Mouse (Mus musculus): ENCODE measurements around the gene Kat2a. TPM values are rescaled to one million over a fixed set of nuclear protein-coding genes. Genes with fewer than 3 reads are reported as not detected.

Kat2a gene
- total and polyA plus RNA-seq, 3 experiments: 42.5 to 85.1 (median 42.6) TPM

- DNase-seq: no peak
These were observed 1.7 kb downstream of the Kat2a start for GRCm38 (mm10) chr11:100710528-100710927.

- no peak for DNase-seq
These were observed 3.0 kb downstream of the Kat2a start for GRCm38 (mm10) chr11:100709201-100709810.

- DNase-seq: no peak
These were observed 7.0 kb downstream of the Kat2a start for GRCm38 (mm10) chr11:100705095-100705747.

- DNase-seq: peak; percentile 71
These were observed 8.3 kb downstream of the Kat2a start, which contains the start of gene Dhx58 for GRCm38 (mm10) chr11:100703851-100704531. Gene Dhx58 (minus strand): TSS chr11:100704271.

GRCm38 (mm10) chr11:100703366-100703765, 8.9 kb downstream of the Kat2a start:
- DNase-seq: no peak

GRCm38 (mm10) chr11:100702906-100703305, 9.4 kb downstream of the Kat2a start:
- DNase-seq: no peak

GRCm38 (mm10) chr11:100702081-100702851, 10.0 kb downstream of the Kat2a start:
- peak; percentile 74 for DNase-seq

GRCm38 (mm10) chr11:100701301-100701700, 11.0 kb downstream of the Kat2a start:
- DNase-seq: peak; percentile 92

- DNase-seq: no peak
These were observed 11.6 kb downstream of the Kat2a start for GRCm38 (mm10) chr11:100700710-100701109.

- peak; percentile 78 for DNase-seq
These were observed 14.3 kb downstream of the Kat2a start for GRCm38 (mm10) chr11:100697921-100698320.

GRCm38 (mm10) chr11:100694926-100695325, 17.3 kb downstream of the Kat2a start:
- peak; percentile 82 for DNase-seq

- no peak for DNase-seq
These were observed 19.1 kb downstream of the Kat2a start for GRCm38 (mm10) chr11:100693154-100693553.

- DNase-seq: no peak
These were observed 20.1 kb downstream of the Kat2a start, which contains the start of gene Zfp385c for GRCm38 (mm10) chr11:100692164-100692616. Gene Zfp385c (minus strand): TSS chr11:100692455.

GRCm38 (mm10) chr11:100690389-100690788, 21.9 kb downstream of the Kat2a start:
- DNase-seq: no peak

GRCm38 (mm10) chr11:100688443-100688842, 23.8 kb downstream of the Kat2a start:
- no peak for DNase-seq

- no peak for DNase-seq
These were observed 25.0 kb downstream of the Kat2a start for GRCm38 (mm10) chr11:100687265-100687664.

- no peak for DNase-seq
These were observed 26.9 kb downstream of the Kat2a start for GRCm38 (mm10) chr11:100685371-100685770.

- no peak for DNase-seq
These were observed 28.2 kb downstream of the Kat2a start for GRCm38 (mm10) chr11:100684084-100684483.

GRCm38 (mm10) chr11:100682526-100682925, 29.7 kb downstream of the Kat2a start:
- no peak for DNase-seq

GRCm38 (mm10) chr11:100681826-100682225, 30.4 kb downstream of the Kat2a start:
- DNase-seq: no peak

- DNase-seq: no peak
These were observed 34.5 kb downstream of the Kat2a start for GRCm38 (mm10) chr11:100677810-100678209.

GRCm38 (mm10) chr11:100673169-100673568, 39.1 kb downstream of the Kat2a start:
- DNase-seq: peak; percentile 75
